Mouse (Mus musculus) kidney, postnatal 0 days (tissue): ENCODE data around the gene Hormad1. TPM values are rescaled to one million over a fixed set of nuclear protein-coding genes. Genes with fewer than 3 reads are reported as not detected.

Experiments
- ATAC-seq: fragments of 200-750 bp; cut with Nextera tagmentation; replicated peaks from 2 replicates; pipeline ENCODE4 v1.8.0; 2017; ENCODE audit warnings: low read depth, moderate number of reproducible peaks, moderate TSS enrichment, moderate library complexity; ENCODE audit not compliant: low FRiP score
- DNase-seq: peaks from one replicate; pipeline ENCODE4 v3.0.0-alpha.2; 2016; ENCODE audit warnings: low spot score
- H3K27ac ChIP-seq: fragments of 300-500 bp; sonication (generic); 2 replicates; pipeline ENCODE4 v1.5.1; 2014; ENCODE audit warnings: mild to moderate bottlenecking
- H3K27me3 ChIP-seq: fragments of 300-500 bp; sonication (generic); 2 replicates; pipeline ENCODE4 v1.6.1; 2014; ENCODE audit warnings: low read length, mixed read lengths; ENCODE audit not compliant: insufficient read depth
- H3K36me3 ChIP-seq: fragments of 300-500 bp; sonication (generic); 2 replicates; pipeline ENCODE4 v1.6.1; 2014; ENCODE audit warnings: low read length, mixed read lengths; ENCODE audit not compliant: insufficient read depth
- H3K4me1 ChIP-seq: fragments of 300-500 bp; sonication (generic); replicated peaks from 2 replicates; pipeline ENCODE4 v1.6.1; 2014; ENCODE audit warnings: antibody characterized with exemption, low read length, mixed read lengths; ENCODE audit not compliant: insufficient read depth
- H3K4me2 ChIP-seq: fragments of 300-500 bp; sonication (generic); 2 replicates; pipeline ENCODE4 v1.6.1; 2014; ENCODE audit warnings: mild to moderate bottlenecking, low read length, moderate library complexity, mixed read lengths
- H3K4me3 ChIP-seq: fragments of 300-500 bp; sonication (generic); replicated peaks from 2 replicates; pipeline ENCODE4 v1.5.1; 2014; ENCODE audit warnings: low read depth, low read length
- H3K9ac ChIP-seq: fragments of 300-500 bp; sonication (generic); 2 replicates; pipeline ENCODE4 v1.6.1; 2014; ENCODE audit warnings: low read depth, low read length
- H3K9me3 ChIP-seq: fragments of 300-500 bp; sonication (generic); replicated peaks from 2 replicates; pipeline ENCODE4 v1.6.1; 2016; ENCODE audit warnings: low read length, inconsistent platforms, mixed read lengths
- CTCF ChIP-seq: IDR thresholded peaks from 2 replicates; pipeline ENCODE4 v1.5.1; 2016; ENCODE audit warnings: antibody characterized with exemption, low read depth, mild to moderate bottlenecking, moderate library complexity
- WGBS: fragments of 180-500 bp; shearing (Covaris S2); extraction: QIAGEN DNeasy Blood & Tissue Kit; methylation state at CpG from one replicate; pipeline ENCODE4 v1.1.7; 2014; 5-methylcytosine and 5-hydroxymethylcytosine counted together
- polyA plus RNA-seq: library from polyadenylated mRNA; unstranded; fragments of >200 nt; fragmentation: Nextera tagmentation; extraction: Ambion mirVana; gene quantifications from 2 replicates; pipeline ENCODE4 v1.2.1, GENCODE M21; 2015

Hormad1 gene
- polyA plus RNA-seq, 1 experiment from 2014 or later: not detected

GRCm38 (mm10) chr3:95629755-95630154, 70.3 kb downstream of the Hormad1 start:
- Histone ChIP-seq H3K4me2 (no peak overlapping the region), H3K27ac (no peak overlapping the region), H3K4me3 (no peak overlapping the region), H3K27me3 (no peaks in the 10 kb centered on the region), H3K9me3 (no peaks in the 10 kb centered on the region), H3K36me3 (peaks cover 50% of the 10 kb centered on the region), H3K4me1 (peaks cover 5% of the 10 kb centered on the region), H3K9ac (no peak overlapping the region)
- DNase-seq (no peak), ATAC-seq (no peak)
- WGBS: 79% methylated on average over 4 of the region's 4 CpGs
- TF ChIP-seq CTCF: no peak

GRCm38 (mm10) chr3:95630856-95631255, 71.4 kb downstream of the Hormad1 start:
- no peak overlapping the region for H3K27ac ChIP-seq
- ATAC-seq: no peak
- 75% methylated on average over 3 of the region's 3 CpGs for WGBS
- peaks cover 2% of the 10 kb centered on the region; the same call in 1 of the 2 replicates for H3K4me1 ChIP-seq
- no peak overlapping the region for H3K9ac ChIP-seq
- no peaks in the 10 kb centered on the region for H3K27me3 ChIP-seq
- TF ChIP-seq CTCF: no peak
- H3K4me2 ChIP-seq: no peak overlapping the region
- DNase-seq: no peak
- no peaks in the 10 kb centered on the region for H3K9me3 ChIP-seq
- H3K4me3 ChIP-seq: no peak overlapping the region
- H3K36me3 ChIP-seq: peaks cover 60% of the 10 kb centered on the region

DNA sequence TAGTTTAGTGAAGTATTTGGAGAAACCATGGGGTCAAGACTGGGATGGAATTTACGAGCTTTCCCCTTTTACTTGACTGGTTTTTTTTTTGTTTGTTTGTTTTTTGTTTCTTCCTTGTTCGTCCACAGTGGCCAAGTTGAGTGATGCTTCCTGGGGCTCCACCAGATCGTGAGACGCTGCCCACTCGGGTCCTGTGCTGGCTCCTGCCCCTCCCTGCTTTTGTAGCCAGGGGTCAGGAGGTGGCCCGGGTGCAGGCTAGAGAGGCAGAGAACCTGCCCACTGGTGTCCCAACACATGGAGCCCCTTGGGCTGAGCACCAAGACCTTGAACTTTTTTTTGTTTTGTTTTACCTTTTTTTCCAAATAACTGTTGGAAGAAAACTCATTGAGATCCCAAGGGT, 71.8 kb downstream of the Hormad1 start:
- peaks cover 60% of the 10 kb centered on the region for H3K36me3 ChIP-seq
- H3K27me3 ChIP-seq: no peaks in the 10 kb centered on the region
- H3K4me2 ChIP-seq: no peak overlapping the region
- H3K4me3 ChIP-seq: no peak overlapping the region
- WGBS: 55% methylated on average over 6 of the region's 6 CpGs
- no peak overlapping the region for H3K9ac ChIP-seq
- H3K9me3 ChIP-seq: no peaks in the 10 kb centered on the region
- DNase-seq: no peak
- no peak overlapping the region for H3K27ac ChIP-seq
- TF ChIP-seq CTCF: no peak
- ATAC-seq: no peak
- H3K4me1 ChIP-seq: no peaks in the 10 kb centered on the region; the same call in 1 of the 2 replicates

- H3K27ac ChIP-seq: no peak overlapping the region
- no peaks in the 10 kb centered on the region for H3K9me3 ChIP-seq
- TF ChIP-seq CTCF: peak; percentile 77
- no peak overlapping the region for H3K4me2 ChIP-seq
- no peaks in the 10 kb centered on the region for H3K4me1 ChIP-seq
- no peak overlapping the region for H3K4me3 ChIP-seq
- H3K27me3 ChIP-seq: no peaks in the 10 kb centered on the region
- 65% methylated on average over 12 of the region's 12 CpGs for whole genome bisulfite sequencing
- no peak for ATAC-seq
- H3K9ac ChIP-seq: no peak overlapping the region
- DNase-seq: peak; percentile 72
- peaks cover 57% of the 10 kb centered on the region for H3K36me3 ChIP-seq
Measured at GRCm38 (mm10) chr3:95632648-95633588, 73.4 kb downstream of the Hormad1 start.

GRCm38 (mm10) chr3:95635636-95636035, 76.2 kb downstream of the Hormad1 start:
- Histone ChIP-seq H3K27me3 (no peaks in the 10 kb centered on the region), H3K9me3 (no peaks in the 10 kb centered on the region), H3K36me3 (peaks cover 32% of the 10 kb centered on the region), H3K4me1 (no peaks in the 10 kb centered on the region), H3K9ac (no peak overlapping the region), H3K4me2 (no peak overlapping the region), H3K4me3 (no peak overlapping the region), H3K27ac (peak overlapping the region; percentile 31)
- WGBS: 48% methylated on average over 4 of the region's 4 CpGs
- ATAC-seq: no peak
- TF ChIP-seq CTCF: no peak
- DNase-seq: peak; percentile 27

- no peak for ATAC-seq
- H3K9me3 ChIP-seq: no peaks in the 10 kb centered on the region
- peak overlapping the region; percentile 31; the same call in 1 of the 2 replicates for H3K27ac ChIP-seq
- H3K4me3 ChIP-seq: no peak overlapping the region
- no peaks in the 10 kb centered on the region for H3K4me1 ChIP-seq
- H3K27me3 ChIP-seq: no peaks in the 10 kb centered on the region
- no peak for TF ChIP-seq CTCF
- peak; percentile 30 for DNase-seq
- 71% methylated on average over 4 of the region's 4 CpGs for whole genome bisulfite sequencing
- no peak overlapping the region for H3K4me2 ChIP-seq
- H3K9ac ChIP-seq: no peak overlapping the region
- H3K36me3 ChIP-seq: peaks cover 28% of the 10 kb centered on the region
Measured at GRCm38 (mm10) chr3:95636072-95636471, 76.6 kb downstream of the Hormad1 start.

Other genes starting within 250 kb of the Hormad1 start
- 172 and 186 TPM in 2 replicates for gene Cers2, start 244.9 kb upstream of the Hormad1 start, polyA plus RNA-seq
- gene Setdb1, start 202.5 kb upstream of the Hormad1 start, polyA plus RNA-seq: 22.2 and 23.2 TPM in 2 replicates
- gene 4930558C23Rik, start 156.8 kb upstream of the Hormad1 start, polyA plus RNA-seq: 0.22 and 0.26 TPM in 2 replicates
- 21.6 and 26.7 TPM in 2 replicates for gene Arnt, start 125.3 kb upstream of the Hormad1 start, polyA plus RNA-seq
- gene Ctsk, start 60.4 kb upstream of the Hormad1 start, polyA plus RNA-seq: 10.5 and 11.3 TPM in 2 replicates
- 22.1 and 24.0 TPM in 2 replicates for gene Ctss, start 32.9 kb upstream of the Hormad1 start, polyA plus RNA-seq
- gene Golph3l, start 29.3 kb downstream of the Hormad1 start, polyA plus RNA-seq: 33.6 and 34.4 TPM in 2 replicates
- gene Ensa, start 65.3 kb downstream of the Hormad1 start, polyA plus RNA-seq: 53.8 and 57.3 TPM in 2 replicates
- 60.9 and 70.2 TPM in 2 replicates for gene Mcl1, start 99.1 kb downstream of the Hormad1 start, polyA plus RNA-seq
- gene Adamtsl4, start 128.2 kb downstream of the Hormad1 start, polyA plus RNA-seq: 3.6 TPM in 2 replicates
- gene Ecm1, start 179.9 kb downstream of the Hormad1 start, polyA plus RNA-seq: 173 and 178 TPM in 2 replicates
- 28.7 and 34.7 TPM in 2 replicates for gene Tars2, start 200.5 kb downstream of the Hormad1 start, polyA plus RNA-seq